Mouse (Mus musculus) thymus, postnatal 14 days (tissue): ENCODE measurements around the gene Gm20388.

Source experiments
- DNase-seq: peaks from one replicate; pipeline ENCODE4 v3.0.0; 2021

The Gm20388 gene

DNA sequence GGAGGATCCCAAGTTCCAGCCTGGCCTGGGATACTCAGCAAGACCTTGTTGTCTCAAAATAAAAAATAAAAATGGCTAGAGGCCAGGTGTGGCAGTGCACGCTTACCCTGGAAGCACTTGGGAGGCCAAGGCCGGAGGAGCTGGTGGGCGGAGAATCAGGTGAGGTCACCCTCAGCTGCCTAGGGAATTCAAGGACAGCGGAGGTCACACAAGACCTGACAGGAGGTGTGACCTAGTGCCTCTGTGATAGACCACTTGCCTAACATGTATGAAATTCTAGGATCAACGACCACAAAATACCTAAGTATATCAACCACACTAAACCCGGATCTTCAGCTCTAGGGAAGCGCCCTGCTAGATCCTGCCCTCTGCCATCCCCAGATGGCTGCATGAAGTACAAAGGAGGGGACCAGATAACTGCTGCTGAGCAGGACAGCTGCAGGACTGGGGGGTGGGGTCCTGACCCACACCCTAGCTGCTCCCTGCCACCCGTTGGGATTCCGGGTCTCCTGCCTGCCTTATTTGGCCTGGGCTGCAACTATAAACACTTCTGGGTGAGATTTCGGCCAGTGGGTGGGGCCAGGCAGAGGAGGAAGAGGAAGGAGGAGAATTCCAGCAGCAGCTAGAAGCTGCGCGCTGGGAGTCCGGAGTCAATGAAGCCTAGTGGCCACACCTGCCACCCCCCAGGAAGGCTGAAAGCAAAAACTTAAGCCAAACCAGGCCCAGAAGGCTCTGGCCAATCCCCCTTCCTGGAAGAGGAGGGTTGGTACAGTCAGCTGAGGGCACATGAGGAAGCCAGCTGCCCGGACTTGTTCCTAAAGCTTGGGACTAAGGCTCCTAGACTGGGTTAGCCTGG lies 2612.4 kb downstream of the Gm20388 start:
- DNase-seq, result no peak

DNA sequence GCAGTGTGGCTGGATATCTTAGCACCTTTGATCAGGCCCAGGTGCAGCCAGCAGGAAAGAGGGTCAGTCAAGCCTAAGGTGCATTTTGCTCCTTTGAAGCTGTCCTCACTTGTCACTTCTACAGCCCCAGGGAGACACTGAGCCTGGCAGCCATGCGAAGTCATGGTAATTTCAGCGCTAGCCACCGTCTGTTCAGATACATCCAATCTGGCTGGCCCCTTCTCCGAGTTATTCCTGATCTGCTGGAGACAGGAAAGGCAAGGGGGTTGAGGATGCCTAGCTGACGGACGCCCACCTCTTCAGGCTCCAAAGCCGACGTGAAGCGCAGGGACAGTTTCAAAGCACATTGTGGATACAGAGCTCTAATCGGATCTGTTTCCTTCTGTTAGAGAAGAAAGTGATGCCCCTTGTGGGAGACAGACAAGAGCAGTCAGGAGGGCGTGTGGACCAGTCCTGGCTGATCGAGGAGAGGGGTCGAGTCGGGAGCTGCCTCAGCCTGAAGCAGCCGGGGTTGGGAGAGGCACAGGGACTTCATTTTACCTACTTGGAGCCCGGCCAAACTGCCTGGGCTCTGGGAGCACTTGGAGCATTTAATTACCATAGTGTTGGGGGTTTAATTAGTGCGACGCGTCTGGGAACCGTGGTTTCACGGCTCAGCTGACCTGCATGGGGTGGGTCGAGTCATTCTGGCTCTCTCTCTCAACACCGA lies 2613.2 kb downstream of the Gm20388 start:
- DNase-seq, result no peak

DNA sequence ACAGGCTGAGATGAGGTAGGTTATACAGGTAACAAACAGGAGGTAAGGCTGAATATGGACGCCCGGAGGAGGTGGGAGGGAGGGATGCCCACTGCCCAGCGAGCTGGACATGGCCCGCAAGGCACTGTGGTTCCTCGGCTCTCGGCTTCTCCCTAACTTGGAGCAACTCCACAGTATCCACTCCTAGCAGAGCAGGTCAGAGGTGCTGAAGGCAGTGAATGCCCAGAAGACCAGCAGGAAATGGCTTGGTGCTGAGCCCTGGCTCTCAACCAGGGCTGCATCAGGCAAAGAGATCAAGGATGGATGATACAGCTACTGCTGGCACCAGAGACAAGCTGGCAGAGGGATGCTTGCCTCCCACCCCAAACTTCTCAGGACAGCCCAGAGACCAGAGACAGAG lies 2613.9 kb downstream of the Gm20388 start:
- no peak for DNase-seq

DNA sequence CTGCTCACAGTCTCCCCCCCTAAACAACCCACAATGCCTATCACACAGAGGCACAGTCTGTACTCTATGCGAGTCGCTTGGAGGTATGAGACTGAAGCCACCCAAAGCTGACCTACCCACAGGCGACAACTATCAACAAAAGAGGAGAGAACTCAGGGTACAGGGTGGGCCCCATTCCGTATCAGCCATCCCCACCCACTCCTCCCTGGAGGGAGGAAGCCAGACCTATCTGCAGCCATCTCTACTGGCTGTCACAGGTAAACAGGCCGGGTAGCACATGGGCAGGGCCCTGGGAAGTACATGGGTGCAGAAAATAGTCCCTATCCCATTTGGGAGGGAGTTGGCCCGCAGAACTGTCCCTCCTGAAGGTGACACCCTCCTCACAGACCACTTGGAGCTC lies 2614.4 kb downstream of the Gm20388 start:
- DNase-seq, result no peak

DNA sequence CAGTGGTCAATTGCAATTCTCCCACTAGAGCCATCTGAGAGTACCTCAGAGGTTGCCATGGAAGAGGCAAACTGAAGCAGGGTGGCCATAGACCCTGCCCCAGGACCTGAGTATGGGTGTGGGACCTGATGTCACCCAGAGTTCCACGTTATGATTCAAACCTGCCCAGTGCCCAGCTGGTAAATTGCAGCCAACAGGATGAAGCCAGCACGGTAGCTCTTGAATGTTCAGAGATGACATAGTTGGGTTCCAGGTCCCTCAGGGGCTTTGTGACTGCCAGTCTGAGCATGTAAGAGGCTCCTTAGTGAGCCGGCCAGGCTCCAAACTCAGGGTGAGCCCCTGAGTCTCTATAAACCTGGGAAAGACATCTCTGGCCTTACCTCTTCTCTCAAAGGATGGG lies 2615.4 kb downstream of the Gm20388 start:
- DNase-seq, result no peak

DNA sequence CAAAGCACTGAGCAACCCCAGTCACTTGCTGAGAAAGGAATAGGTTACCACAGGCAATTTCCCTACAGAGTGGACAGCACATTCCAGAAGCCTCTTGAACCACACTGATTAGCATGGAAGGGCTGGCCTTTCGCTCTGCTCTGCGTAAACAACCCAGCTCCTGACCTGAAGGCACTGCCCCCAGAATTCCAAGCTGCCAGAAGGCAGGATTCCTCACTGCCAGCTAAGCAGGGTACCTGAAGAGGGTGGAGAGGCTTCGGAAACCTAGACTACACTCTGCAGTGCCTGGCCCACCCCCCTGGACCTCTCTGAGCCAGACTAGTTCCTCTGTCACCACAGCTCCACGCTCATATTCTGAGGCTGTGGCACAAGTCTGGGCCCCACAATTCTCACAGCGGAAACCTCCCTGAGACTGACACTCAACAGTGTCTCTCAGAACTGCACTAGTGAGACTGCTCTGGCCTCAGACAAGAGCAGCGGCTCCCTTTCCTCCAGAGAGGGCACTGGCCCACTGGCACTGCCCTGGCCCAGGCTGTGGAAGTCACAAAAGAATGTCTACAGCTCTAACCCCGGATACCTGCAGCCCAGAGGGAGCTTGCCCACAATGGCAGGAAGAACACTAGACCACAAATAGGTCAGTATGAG lies 2616.0 kb downstream of the Gm20388 start:
- DNase-seq, result peak; percentile 42

DNA sequence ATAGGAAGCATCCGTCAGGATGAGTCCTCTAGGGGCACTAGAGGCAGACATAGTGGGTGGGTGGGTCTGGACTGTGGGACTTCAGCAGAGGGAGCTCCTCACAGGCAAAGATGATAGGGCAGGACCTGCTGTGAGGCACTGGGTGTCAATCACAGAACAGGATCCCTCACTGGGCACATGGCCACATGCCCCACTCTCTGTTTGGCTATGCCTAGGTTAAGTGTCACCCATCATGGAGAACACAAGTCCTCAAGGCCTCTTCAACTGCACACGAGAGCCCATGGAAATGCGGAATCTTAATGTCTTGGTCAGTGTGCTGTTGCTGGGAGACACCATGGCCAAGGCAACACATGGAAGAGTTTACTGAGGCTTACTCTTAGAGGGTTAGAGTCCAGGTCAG lies 2617.3 kb downstream of the Gm20388 start:
- no peak for DNase-seq

DNA sequence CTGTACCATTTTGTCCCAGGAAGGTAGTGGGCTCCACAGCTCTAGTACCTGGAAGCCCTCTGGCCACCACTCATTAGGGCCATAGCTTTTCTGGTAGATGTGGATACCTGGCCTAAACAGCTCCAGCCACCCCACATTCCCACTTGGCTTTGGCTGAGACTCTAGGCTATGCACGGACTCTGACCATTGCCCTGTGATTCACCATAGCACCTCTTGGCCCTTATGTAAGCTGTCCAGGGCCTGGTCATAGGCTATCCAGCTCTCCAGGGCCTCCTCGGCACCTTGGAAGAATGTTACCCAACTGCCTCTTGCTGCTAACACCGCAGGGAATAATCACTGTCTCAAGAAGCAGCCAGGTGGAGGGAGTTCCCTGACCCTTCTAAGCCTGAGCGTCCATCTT lies 2618.5 kb downstream of the Gm20388 start:
- DNase-seq, result no peak

DNA sequence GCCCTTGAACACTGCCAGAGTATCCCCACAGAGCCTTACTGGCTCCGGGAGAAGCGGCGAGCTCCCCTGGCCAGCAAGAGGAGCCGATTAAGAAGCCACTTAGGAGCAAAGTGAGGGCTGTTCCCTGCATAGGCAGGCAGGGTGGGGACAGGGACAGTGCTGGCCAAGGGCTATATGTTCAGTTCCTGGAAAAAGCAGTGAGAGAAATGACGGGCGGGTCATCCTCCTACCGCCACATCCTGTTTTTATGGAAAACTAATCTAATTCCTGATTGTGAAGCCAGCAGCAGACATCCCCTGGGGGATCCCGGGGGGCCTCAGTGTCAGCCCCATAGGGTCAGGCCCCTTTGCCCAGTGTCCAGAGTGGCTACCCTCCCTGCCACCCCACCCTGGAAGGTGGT lies 2620.7 kb downstream of the Gm20388 start:
- no peak for DNase-seq

DNA sequence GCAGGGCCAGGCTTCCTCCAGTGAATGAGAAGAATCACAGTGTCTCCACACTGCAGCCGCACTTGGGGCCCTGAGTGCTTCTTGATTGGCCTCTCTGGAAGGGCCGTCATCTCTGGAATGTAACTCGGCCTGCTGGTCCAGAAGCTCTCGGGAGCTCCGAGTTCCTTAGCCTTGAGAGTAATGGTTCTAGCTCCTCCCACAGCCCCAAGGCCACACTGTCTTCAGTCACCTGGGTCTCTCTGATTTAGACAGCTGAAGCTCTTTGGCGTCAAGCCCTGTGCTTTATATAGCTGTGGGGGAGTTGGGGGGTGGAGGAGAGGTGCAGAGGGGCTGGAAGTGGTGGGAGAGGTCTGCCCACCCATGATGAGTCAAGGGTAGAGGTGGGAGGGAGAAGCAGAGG lies 2626.4 kb downstream of the Gm20388 start:
- DNase-seq, result no peak

DNA sequence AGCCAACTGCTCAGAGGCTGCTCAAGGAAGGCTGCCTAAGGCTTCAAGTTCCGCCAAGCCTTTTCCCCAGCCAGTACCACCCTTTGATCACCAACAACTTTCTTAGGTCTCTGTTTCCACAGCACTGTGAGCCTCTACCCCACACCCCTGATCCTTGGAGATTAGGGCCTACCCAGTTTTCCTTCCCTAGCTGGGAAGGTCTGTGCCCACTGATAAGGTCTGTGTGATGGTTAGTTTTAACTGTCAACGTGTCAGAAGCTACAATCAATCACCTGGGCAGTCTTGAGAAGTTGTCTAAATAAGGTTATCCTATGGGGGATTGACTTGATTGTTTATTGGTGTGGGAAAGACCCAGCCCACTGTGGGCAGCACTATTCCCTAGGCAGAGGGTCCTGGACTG lies 2627.2 kb downstream of the Gm20388 start:
- no peak for DNase-seq

DNA sequence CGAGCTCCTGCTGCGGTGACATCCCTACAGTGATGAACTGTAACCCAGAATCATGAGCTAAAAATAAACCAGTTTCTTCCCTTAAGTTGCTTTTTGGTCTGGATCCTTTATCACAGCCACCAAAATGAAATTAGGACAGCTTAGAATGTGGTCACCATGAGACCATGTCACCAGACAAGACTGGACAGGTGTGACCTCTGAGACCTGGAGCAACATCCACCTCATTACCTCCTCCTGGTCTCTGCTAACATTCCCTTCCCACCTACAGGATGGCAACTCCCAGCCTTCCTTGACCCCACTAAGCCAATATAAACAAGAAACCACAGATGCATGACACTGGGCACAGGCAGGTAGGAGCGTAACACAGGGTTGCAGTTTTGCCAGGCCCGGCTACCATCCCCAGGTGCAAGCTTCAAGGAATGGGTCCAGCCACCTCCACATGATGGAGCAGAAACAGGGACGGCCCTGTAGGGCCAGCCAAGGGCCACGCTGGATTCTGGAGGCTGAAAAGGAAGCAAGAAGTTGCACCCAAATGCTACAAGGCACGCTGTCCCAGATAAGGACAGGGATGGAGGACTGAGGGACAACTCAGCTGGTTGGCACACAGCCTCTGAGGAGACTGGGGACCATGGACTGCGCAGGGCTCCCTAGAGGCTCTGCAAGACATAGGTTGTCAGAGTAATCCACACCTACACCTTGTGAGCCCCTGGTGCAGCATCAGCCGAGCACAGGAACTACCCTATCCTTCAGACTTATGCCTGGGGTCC lies 2627.9 kb downstream of the Gm20388 start:
- no peak for DNase-seq

DNA sequence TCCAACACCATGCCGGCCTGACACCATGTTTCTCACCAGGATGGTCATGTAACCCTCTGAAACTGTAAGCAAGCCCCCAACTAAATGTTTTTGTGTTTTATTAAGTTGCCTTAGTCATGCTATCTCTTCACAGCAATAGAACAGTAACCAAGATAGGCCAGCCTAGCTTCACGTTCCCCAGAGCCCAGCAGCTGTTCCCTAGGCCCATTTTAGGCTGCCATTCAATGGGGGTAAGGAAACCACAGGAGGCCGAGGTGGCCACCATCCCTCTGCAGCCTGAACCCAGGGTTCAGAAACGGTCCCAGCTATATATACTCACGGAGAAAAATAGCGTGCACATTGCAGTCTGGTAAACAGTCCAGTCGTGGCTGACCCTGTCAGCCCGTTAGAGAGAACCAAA lies 2633.5 kb downstream of the Gm20388 start:
- DNase-seq, result no peak

DNA sequence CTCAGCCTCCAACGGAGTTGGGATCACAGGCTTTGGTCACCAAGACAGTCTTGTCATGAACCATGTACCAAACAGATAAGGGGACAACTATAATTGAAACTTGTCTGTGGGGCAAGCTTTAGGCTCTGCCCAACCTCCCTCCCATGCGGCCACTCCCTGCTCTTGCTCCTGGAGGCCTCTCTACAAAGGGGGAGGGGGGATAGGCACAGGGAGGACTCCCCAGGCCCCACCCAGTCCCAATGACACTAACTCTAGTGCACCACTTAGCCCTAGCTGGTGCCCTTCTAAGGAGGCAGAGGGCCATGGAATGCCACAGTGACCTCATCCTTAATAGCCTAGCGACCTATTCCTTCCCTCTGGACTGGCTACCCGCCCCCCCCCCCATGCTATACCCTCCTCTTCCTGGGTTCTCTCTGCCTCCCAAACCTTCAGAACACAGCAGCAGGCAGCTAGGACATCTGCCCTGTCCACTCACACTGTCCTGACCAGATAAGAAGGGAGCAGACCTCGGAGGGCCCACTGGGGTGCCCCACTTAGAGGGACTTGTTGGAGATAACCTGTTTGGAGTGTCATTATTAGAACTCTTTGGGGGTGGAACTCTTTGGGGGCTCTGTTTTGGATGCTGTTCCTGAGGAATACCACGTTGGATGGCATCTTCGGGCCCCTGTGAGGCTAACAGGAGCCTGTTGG lies 2635.6 kb downstream of the Gm20388 start:
- no peak for DNase-seq

DNA sequence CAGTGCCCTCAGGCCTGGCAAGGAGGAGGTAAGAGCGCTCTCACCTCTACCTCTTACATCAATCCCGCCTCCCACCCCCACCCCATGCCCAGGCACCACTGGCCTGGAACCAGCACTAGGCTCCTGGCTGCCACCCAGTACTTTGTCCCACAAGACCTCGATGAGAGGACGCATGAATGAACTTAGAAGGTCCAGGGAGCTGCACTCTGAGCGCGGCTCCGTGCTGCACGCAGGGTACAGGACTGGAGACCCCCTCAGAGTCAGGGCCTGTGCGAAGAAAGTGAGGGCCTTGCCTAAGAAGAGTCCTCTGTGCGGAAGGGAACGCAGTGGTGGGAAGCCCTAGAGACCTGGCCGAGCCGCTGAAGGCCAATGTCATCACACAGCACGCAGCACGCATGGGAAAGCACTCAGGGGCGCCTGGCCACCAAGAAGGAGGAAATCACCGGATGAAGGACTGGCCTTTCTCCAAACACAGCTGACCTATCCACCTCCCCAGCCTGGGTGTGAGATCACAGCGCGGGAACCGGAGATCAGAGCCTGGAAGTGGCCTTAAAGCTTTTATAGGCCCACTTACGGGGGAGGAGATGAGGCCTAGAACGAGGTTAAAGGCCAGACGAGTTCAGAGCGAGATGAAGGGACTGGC lies 2636.3 kb downstream of the Gm20388 start:
- DNase-seq, result no peak

DNA sequence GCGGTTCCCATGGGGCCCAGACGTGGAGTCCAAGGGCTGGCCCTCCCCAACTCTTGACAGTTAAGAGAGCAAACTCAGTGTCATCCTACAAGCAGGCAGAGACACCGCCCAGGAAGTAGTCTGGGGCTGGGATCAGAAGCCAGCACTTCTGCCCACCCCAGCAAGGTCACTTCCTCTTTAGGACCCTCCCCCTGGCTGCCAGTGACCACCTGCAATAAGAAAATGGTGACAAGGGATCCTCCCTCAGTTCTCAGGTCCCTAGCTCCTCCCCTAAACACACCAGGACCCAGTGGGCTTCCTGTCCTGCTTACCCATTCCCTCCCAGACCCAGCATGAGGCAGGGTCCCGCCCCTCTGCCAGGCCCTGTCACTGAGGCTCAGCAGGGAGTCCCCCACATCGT lies 2637.2 kb downstream of the Gm20388 start:
- DNase-seq, result peak; percentile 58

DNA sequence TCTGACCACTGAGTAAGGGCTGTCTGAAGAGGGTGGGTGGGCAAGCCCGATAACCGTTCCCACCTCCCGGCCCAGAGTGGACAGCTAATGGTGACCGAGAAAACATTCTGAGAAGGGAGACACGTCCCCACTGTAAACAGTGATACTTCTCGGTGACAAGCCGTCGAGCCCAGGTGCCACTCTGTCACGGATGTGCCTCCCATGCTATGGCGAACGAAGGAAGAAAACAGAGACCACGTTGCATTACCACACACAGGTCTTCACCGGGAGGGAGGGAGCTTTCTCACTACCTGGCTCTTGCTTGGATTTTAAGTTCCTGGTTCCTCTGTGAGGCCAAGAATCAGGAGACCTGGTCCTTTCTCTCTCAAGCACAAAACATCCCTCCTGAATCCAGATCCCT lies 2637.7 kb downstream of the Gm20388 start:
- DNase-seq, result peak; percentile 49

DNA sequence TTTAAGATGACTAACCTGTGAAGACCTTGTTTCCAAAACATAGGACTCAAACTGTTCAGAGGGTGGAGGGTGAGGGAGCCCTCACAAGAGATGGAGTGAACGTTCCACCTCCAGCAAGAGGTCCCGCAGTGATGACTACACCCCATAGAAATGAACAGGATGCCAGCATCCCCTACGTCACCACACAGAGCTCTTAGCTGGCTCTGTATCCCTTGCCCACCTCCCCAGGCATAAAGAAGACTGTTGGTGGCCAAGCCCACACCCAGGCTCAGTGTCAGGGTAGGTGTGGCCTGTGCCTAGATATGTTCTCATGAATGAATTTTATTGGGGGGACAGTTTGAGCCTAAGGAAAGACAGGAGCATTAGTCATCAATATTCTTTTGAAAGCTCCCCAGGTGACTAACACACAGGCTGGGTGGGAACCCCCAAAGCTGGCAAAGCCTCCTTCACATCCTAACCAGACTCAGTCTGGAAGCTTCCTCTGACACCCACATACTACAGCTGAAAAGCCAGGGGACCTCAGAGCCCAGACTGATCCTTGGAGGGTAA lies 2638.3 kb downstream of the Gm20388 start:
- DNase-seq, result no peak

DNA sequence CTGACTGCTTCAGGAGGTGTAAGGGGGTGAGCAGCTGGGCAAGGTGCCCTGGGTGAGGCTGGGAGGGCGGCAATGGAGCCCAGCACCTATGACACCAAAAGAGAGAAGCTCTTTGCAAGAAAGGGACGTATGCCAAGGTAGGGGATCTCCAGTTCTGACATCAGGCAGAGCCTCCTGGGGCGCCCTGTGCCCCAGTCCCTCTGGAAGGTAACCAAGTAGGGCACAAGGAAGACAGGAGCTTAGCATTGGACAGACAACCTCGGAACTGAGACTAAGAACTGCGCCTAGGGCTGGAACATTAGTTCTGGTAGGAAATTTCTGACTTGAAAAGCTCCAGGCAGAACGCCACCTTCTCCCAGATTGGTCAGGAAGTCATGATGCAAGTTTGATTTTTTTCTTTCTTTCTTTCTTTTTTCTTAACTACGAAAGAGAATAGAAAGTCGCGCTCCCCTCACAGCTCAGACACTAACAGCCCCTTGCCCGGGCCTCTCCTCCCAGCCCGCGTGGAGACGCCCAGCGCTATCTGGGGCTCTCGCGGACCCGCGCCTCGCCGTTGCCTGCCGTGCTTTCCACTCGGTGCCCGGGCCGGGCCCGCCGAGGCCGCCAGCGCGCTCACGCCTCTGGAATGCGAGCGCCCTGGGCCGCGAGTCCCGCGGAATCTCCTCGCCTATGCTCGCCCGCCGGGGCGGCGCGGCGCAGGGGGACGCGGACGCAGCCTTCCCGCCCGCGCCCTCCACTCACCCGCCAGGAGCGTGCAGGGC lies 2639.8 kb downstream of the Gm20388 start:
- DNase-seq, result peak; percentile 57

DNA sequence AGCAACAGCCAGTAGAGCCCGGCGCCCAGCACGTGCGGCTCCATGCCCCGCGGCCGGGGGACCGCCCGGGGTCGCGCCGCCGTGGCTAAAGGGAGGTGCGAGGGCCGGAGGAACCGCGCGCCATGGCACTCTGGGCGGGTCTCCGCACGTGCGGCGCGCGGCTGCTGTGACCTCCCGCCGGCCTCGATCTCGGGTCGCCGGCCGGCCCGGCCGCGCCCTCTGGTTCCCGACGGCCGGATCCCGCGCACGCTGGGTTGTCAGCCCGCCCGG lies 2640.3 kb downstream of the Gm20388 start:
- no peak for DNase-seq
